Mouse (Mus musculus) liver, postnatal 0 days (tissue): ENCODE results near the gene Gphn. TPM values are rescaled to one million over a fixed set of nuclear protein-coding genes. Genes with fewer than 3 reads are reported as not detected.
A peak's percentile ranks its signal among the peaks of the same experiment; 100 is the strongest.
"Not testable (repeated sequence)": the region's sequence is repeated elsewhere in the genome, so short reads cannot be mapped to it uniquely, and the experiment has no call there.

Source experiments
- ATAC-seq: fragments of 200-750 bp; cut with Nextera tagmentation; 2 replicates; pipeline ENCODE4 v1.8.0; 2017; ENCODE audit warnings: mild to moderate bottlenecking, moderate library complexity
- DNase-seq: peaks from one replicate; pipeline ENCODE4 v3.0.0-alpha.2; 2016
- H3K27ac ChIP-seq: fragments of 300-500 bp; sonication (generic); 2 replicates; pipeline ENCODE4 v1.5.1; 2014; ENCODE audit warnings: antibody characterized with exemption, moderate library complexity, mild to moderate bottlenecking, low read depth
- H3K27me3 ChIP-seq: fragments of 300-500 bp; sonication (generic); 2 replicates; pipeline ENCODE4 v1.6.1; 2014; ENCODE audit warnings: low read length, control low read depth, mixed read lengths; ENCODE audit not compliant: insufficient read depth
- H3K36me3 ChIP-seq: fragments of 300-500 bp; sonication (generic); replicated peaks from 2 replicates; pipeline ENCODE4 v1.6.1; 2014; ENCODE audit warnings: mild to moderate bottlenecking, control low read depth, low read length, moderate library complexity, mixed read lengths; ENCODE audit not compliant: insufficient read depth
- H3K4me1 ChIP-seq: fragments of 300-500 bp; sonication (generic); 2 replicates; pipeline ENCODE4 v1.6.1; 2014; ENCODE audit warnings: antibody characterized with exemption, mild to moderate bottlenecking, control low read depth; ENCODE audit not compliant: insufficient read depth
- H3K4me2 ChIP-seq: fragments of 300-500 bp; sonication (generic); 2 replicates; pipeline ENCODE4 v1.6.1; 2014; ENCODE audit warnings: low read depth, mild to moderate bottlenecking, low read length, moderate library complexity, mixed read lengths
- H3K4me3 ChIP-seq: fragments of 300-500 bp; sonication (generic); 2 replicates; pipeline ENCODE4 v1.5.1; 2014; ENCODE audit warnings: low read depth, low read length
- H3K9ac ChIP-seq: fragments of 300-500 bp; sonication (generic); replicated peaks from 2 replicates; pipeline ENCODE4 v1.6.1; 2014; ENCODE audit warnings: mild to moderate bottlenecking, moderate library complexity
- H3K9me3 ChIP-seq: fragments of 300-500 bp; sonication (generic); 2 replicates; pipeline ENCODE4 v1.6.1; 2016; ENCODE audit warnings: mild to moderate bottlenecking, control low read depth, low read length, mixed read lengths
- CTCF ChIP-seq: sonication (generic); IDR thresholded peaks from 2 replicates; pipeline ENCODE4 v1.5.1; 2016; ENCODE audit warnings: antibody characterized with exemption, low read depth
- EP300 ChIP-seq: IDR thresholded peaks from 2 replicates; pipeline ENCODE4 v1.6.1; 2016; ENCODE audit warnings: antibody characterized with exemption, low read depth, mild to moderate bottlenecking
- WGBS: fragments of 180-500 bp; shearing (Covaris S2); extraction: QIAGEN DNeasy Blood & Tissue Kit; methylation state at CpG from one replicate; pipeline ENCODE4 v1.1.7; 2014; ENCODE audit not compliant: insufficient replicate concordance; 5-methylcytosine and 5-hydroxymethylcytosine counted together
- polyA plus RNA-seq: library from polyadenylated mRNA; unstranded; fragments of >200 nt; fragmentation: Nextera tagmentation; extraction: Ambion mirVana; gene quantifications from 2 replicates; pipeline ENCODE4 v1.2.1, GENCODE M21; 2015

Gphn gene
- polyA plus RNA-seq, 1 experiment from 2014 or later, result 6.1 TPM

DNA sequence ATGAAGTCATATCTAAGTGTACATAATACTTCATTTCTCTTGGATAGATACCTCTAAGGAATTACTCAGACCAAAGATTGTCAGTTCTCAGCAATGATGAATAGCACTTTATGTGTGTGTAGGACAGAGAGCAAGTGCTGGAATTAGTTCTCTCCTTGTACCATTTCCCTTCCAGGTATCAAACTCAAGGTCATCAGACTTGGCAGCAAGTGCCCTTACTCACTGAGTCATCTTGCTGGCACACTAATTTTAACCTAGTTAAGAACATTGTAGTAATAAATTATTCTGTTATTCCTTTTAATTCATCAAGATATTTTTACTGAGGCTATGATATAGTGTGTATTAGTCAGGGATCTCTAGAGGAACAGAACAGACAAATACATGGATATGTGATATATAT, 88.9 kb downstream of the Gphn start:
- Histone ChIP-seq H3K36me3 (no peaks in the 10 kb centered on the region), H3K27me3 (no peaks in the 10 kb centered on the region), H3K4me1 (no peaks in the 10 kb centered on the region), H3K27ac (no peak overlapping the region), H3K4me2 (no peak overlapping the region), H3K9me3 (no peaks in the 10 kb centered on the region), H3K4me3 (no peak overlapping the region), H3K9ac (no peak overlapping the region)
- no peak for DNase-seq
- ATAC-seq, result no peak
- TF ChIP-seq EP300 (no peak), CTCF (no peak)

DNA sequence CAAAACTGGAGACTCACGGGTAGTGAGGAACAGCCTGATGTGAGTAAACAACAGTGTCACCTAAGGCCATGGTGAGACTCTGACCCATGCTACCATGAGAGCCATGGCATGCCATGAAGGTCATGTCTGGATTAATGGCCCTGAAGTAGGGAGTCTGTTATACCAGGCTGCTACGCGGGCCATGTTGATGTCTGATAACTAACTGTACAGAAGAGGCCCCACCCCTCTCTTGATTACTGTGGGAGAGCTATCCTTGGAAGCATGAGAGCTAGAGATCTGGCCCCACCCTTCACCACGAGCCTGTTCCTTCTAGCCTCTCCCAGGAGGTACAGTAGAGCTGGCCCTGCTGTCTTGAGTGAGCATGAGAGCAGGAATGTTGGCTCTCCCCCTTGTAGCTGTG, 101.8 kb downstream of the Gphn start:
- DNase-seq (no peak), ATAC-seq (no peak)
- Histone ChIP-seq H3K9me3 (no peaks in the 10 kb centered on the region), H3K9ac (no peak overlapping the region), H3K4me2 (no peak overlapping the region), H3K36me3 (no peaks in the 10 kb centered on the region), H3K4me1 (no peaks in the 10 kb centered on the region), H3K27me3 (no peaks in the 10 kb centered on the region), H3K4me3 (no peak overlapping the region), H3K27ac (no peak overlapping the region)
- TF ChIP-seq EP300 (no peak), CTCF (no peak)
- 60% methylated on average over 4 of the region's 4 CpGs for WGBS

DNA sequence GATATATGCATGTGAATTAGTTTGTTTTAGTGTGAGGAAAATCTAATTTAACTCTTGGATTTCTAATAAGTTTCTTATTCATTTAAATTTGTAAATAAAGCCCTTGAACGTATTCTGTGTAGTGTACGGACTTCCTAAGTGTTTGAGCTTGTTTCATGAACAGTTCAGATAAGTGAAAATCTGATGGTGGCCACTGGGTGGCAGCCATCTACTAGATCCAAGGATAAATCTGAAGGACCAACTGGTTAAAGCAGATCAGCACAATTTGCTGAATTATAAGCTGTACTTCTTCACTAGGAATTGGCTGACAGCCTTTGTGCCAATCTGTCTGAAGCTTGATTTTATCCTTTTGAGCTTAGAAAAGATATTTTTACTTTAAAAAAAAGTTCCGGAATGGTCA, 105.9 kb downstream of the Gphn start:
- no peak for TF ChIP-seq EP300
- TF ChIP-seq CTCF, result peak; percentile 68
- peak; percentile 51 for DNase-seq
- Histone ChIP-seq H3K4me3 (no peak overlapping the region), H3K36me3 (no peaks in the 10 kb centered on the region), H3K4me1 (no peaks in the 10 kb centered on the region), H3K9me3 (no peaks in the 10 kb centered on the region), H3K4me2 (no peak overlapping the region), H3K9ac (no peak overlapping the region), H3K27me3 (no peaks in the 10 kb centered on the region), H3K27ac (no peak overlapping the region)
- no peak for ATAC-seq
- WGBS, result 55% methylated on average over 3 of the region's 3 CpGs

DNA sequence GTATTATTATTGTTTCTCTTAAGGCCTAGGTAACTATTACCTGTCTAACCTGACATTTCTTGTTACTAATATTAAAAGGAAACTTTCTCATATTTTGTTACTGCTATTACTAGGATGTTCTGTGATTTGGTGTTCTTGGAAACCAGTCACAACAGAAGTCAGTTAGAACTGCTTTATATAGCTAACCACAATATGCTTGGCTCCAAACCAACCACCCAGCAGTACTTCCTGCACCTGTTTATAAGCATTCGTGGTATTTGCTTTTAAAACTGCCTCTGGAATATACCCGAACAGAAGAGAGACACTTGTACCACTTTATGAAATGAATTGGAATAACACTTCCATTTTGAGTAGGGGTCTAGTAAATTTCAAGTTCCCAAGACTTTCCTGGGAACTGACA, 130.3 kb downstream of the Gphn start:
- Histone ChIP-seq H3K27me3 (no peaks in the 10 kb centered on the region), H3K9ac (no peak overlapping the region), H3K4me3 (no peak overlapping the region), H3K4me2 (no peak overlapping the region), H3K36me3 (no peaks in the 10 kb centered on the region), H3K27ac (no peak overlapping the region), H3K4me1 (no peaks in the 10 kb centered on the region), H3K9me3 (no peaks in the 10 kb centered on the region)
- ATAC-seq (no peak), DNase-seq (no peak)
- WGBS, result 34% methylated on average over 2 of the region's 2 CpGs
- no peak for TF ChIP-seq CTCF
- no peak for TF ChIP-seq EP300

DNA sequence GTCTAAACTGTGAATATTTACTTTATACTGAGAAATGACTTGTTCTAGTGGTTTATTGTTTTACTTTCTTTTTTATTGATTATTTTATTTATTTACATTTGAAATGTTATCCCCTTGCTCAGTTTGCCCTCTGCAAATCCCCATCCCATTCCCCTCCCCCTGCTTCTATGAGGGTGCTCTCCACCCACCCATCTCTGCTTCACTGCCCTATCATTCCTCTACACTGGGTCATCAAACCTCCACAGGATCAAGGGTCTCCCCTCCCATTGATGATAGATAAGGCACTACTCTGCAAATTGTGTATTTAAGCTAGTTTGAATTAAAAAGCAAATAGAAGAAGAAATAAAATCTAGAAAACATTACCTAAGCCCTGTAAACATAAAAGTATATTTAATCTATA, 163.1 kb downstream of the Gphn start:
- H3K9me3 ChIP-seq, result no peaks in the 10 kb centered on the region
- H3K4me1 ChIP-seq, result no peaks in the 10 kb centered on the region
- H3K4me3 ChIP-seq, result no peak overlapping the region
- no peaks in the 10 kb centered on the region for H3K36me3 ChIP-seq
- ATAC-seq (no peak), DNase-seq (no peak)
- H3K4me2 ChIP-seq, result no peak overlapping the region
- H3K27me3 ChIP-seq, result no peaks in the 10 kb centered on the region
- no peak overlapping the region for H3K27ac ChIP-seq
- no peak for TF ChIP-seq CTCF
- TF ChIP-seq EP300, result no peak
- no peak overlapping the region for H3K9ac ChIP-seq

DNA sequence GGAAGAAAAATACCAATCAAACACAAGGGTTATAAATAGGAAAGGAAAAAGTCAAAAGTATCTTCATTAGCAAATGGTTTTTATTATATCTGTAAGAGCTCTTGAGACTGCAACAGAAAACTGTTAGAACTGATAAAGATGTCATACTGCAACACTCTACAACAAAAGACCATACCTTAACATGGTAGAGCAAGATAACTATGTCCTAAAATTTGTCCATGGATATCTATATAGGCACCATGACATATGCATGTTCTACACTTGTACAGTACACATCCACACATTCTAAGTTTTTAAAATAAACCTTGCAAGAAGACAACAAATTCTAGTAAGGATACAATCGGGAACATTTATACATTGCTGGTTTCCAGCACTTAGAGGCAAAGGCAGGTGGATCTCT, 169.1 kb downstream of the Gphn start:
- Histone ChIP-seq H3K36me3 (no peaks in the 10 kb centered on the region), H3K27ac (no peak overlapping the region), H3K9ac (no peak overlapping the region), H3K4me2 (no peak overlapping the region), H3K4me3 (no peak overlapping the region), H3K9me3 (no peaks in the 10 kb centered on the region), H3K27me3 (no peaks in the 10 kb centered on the region), H3K4me1 (no peaks in the 10 kb centered on the region)
- 76% methylated on average over 1 of the region's 1 CpGs for WGBS
- ATAC-seq (no peak), DNase-seq (no peak)
- TF ChIP-seq CTCF (no peak), EP300 (no peak)

DNA sequence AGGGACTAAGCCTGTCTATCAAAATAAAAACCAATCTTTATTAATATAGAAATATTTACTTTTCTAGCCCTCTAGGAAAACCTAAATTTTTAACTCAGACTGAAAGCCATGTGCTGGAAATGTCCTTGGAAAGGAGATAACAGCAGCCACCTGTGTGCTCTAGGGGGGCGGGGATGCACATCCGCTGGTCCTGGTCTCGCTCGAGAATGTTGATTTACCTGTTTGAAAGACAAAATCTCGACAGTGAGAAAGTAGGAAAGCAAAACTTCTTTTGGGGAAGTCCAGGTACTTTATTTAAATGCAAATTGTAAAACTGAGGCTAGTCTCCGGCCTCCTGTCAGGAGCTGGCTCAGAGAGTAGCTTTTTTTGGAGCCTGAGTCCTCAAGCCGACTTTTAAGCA, 181.3 kb downstream of the Gphn start:
- not testable (repeated sequence) for H3K4me3 ChIP-seq, H3K9me3 ChIP-seq, H3K4me2 ChIP-seq, H3K27me3 ChIP-seq, H3K9ac ChIP-seq, H3K27ac ChIP-seq, ATAC-seq, H3K36me3 ChIP-seq, DNase-seq, H3K4me1 ChIP-seq
- 51% methylated on average over 6 of the region's 7 CpGs for WGBS
